Mouse (Mus musculus) heart, adult 8-10 months (tissue): ENCODE measurements at regions not wholly inside any gene's neighbourhood (a gene's known extent, or its start where the extent isn't known, plus 50 kb on each side); places are given as distances from the start of the nearest gene placed in this dataset.
"Not testable (repeated sequence)": the region's sequence is repeated elsewhere in the genome, so short reads cannot be mapped to it uniquely, and the experiment has no call there.

Source experiments
- DNase-seq: peaks from one replicate; pipeline ENCODE4 v3.0.0; 2022; ENCODE audit warnings: low spot score

DNA sequence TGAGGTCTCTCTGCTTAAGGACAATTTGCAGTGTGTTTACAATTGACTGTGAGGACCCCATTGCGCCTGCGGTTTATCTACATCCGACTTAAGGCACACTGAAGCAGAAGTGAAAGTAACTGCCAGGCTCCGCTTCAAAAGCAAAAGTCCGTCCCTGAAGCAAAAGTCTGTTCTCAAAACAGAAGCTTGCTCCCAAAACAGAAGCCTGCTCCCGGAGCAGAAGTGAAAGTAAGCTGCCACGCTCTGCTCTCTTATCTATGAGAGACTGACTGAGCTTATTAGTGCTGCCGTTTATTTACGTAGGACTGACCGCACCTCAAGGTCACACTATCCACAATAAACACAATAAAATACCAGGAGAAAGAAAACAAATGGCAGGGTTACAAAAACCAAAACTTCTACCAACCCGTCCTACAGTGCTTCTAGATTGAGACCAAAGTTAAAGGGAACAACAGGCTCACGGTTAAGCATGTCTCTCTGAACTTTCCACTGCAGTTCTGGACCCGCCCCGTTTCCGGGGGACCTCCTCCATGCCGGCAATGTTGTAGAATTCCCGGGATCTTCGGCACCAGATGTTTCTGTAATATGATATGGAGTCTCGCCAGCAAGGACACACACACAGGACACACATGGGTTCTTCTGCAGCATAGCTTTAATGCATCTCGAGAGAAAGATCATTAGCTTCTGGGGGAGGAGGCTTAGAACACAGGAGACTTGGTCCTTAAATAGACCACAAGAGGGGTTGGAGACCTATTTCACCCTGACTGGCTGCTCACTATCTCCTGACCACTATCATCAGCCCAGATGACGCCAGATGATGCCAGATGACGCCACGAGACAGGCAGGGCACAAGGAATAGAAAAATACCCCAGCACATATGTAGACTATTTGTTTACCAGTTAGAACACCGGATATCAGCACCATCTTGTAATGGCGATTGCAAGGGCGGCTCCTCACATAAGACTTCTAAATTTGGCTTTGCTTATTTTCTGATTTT lies 665.8 kb downstream of the Nebl start:
- not testable (repeated sequence) for DNase-seq
